Mouse (Mus musculus) ES-E14 (cell line): ENCODE results near the gene Cbfa2t2. TPM values are rescaled to one million over a fixed set of nuclear protein-coding genes. Genes with fewer than 3 reads are reported as not detected.

Source experiments
- DNase-seq: peaks from one replicate; pipeline ENCODE4 v3.0.0-alpha.2; 2013; ENCODE audit warnings: low read depth, low spot score
- H3K27ac ChIP-seq: 2 replicates; pipeline ENCODE4 v1.5.1; 2012; ENCODE audit warnings: low read depth, mild to moderate bottlenecking, low read length, moderate library complexity, mixed read lengths; ENCODE audit not compliant: poor library complexity, insufficient read depth, severe bottlenecking
- H3K36me3 ChIP-seq: 2 replicates; pipeline ENCODE4 v1.6.1; 2012; ENCODE audit warnings: mild to moderate bottlenecking, low read length, moderate library complexity, mixed read lengths; ENCODE audit not compliant: control insufficient read depth, poor library complexity, insufficient read depth, severe bottlenecking
- H3K4me1 ChIP-seq, 2 experiments: fragments of 150-350 bp in 1 of 2; sonication (generic) in 1 of 2; 2 replicates each; pipeline ENCODE4 v1.6.1; 2012; ENCODE audit warnings: low read length in 2 of 2, mild to moderate bottlenecking in 1 of 2, mixed read lengths in 1 of 2; ENCODE audit not compliant: control insufficient read depth in 2 of 2, insufficient read depth in 2 of 2, poor library complexity in 1 of 2
- H3K4me3 ChIP-seq, 2 experiments: fragments of 150-350 bp in 1 of 2; sonication (generic) in 1 of 2; 2 replicates each; pipeline ENCODE4 v1.5.1; 2012; ENCODE audit warnings: low read length in 2 of 2, low read depth in 1 of 2, mild to moderate bottlenecking in 1 of 2, mixed read lengths in 1 of 2; ENCODE audit not compliant: insufficient read depth in 1 of 2, poor library complexity in 1 of 2, severe bottlenecking in 1 of 2
- H3K9ac ChIP-seq: 2 replicates; pipeline ENCODE4 v1.6.1; 2012; ENCODE audit warnings: low read depth, mild to moderate bottlenecking, low read length, mixed read lengths; ENCODE audit not compliant: poor library complexity, insufficient read depth, severe bottlenecking
- H3K9me3 ChIP-seq: fragments of 150-350 bp; sonication (generic); 2 replicates; pipeline ENCODE4 v1.6.1; 2012; ENCODE audit warnings: low read depth, mild to moderate bottlenecking, low read length; ENCODE audit not compliant: control insufficient read depth, insufficient read depth
- CHD2 ChIP-seq: IDR thresholded peaks from 2 replicates; pipeline ENCODE4 v1.6.1; 2014; ENCODE audit warnings: mild to moderate bottlenecking, low read depth, low read length, inconsistent platforms
- HCFC1 ChIP-seq: IDR thresholded peaks from 2 replicates; pipeline ENCODE4 v1.6.1; 2012; ENCODE audit warnings: low read length, inconsistent platforms, borderline replicate concordance; ENCODE audit not compliant: insufficient read depth
- MAFK ChIP-seq: IDR thresholded peaks from 2 replicates; pipeline ENCODE4 v1.6.1; 2014; ENCODE audit warnings: mild to moderate bottlenecking, low read depth, low read length, inconsistent platforms; ENCODE audit not compliant: insufficient read depth
- ZC3H11A ChIP-seq: IDR thresholded peaks from 2 replicates; pipeline ENCODE4 v1.6.1; 2012; ENCODE audit warnings: low read depth, mild to moderate bottlenecking, inconsistent platforms, low read length, borderline replicate concordance
- ZNF384 ChIP-seq: IDR thresholded peaks from 2 replicates; pipeline ENCODE4 v1.6.1; 2012; ENCODE audit warnings: low read depth, low read length, inconsistent platforms
- in situ Hi-C, 2 experiments: fragments of 600-800 bp; cut with MboI; formaldehyde crosslinking; loops; one replicate each; pipeline ENCODE4 v1.15.1; 2025; ENCODE audit warnings: low sequenced_read_pairs in 2 of 2, inconsistent platforms in 1 of 2; ENCODE audit not compliant: unreplicated experiment in 2 of 2
- total RNA-seq: library from RNA; depleted of rRNA; stranded (reverse); fragments of 300-350 nt; gene quantifications from 2 replicates; pipeline ENCODE4 v1.2.3, GENCODE M21; 2012

Gene Cbfa2t2
- total RNA-seq, 1 experiment = 37.6 TPM

DNA sequence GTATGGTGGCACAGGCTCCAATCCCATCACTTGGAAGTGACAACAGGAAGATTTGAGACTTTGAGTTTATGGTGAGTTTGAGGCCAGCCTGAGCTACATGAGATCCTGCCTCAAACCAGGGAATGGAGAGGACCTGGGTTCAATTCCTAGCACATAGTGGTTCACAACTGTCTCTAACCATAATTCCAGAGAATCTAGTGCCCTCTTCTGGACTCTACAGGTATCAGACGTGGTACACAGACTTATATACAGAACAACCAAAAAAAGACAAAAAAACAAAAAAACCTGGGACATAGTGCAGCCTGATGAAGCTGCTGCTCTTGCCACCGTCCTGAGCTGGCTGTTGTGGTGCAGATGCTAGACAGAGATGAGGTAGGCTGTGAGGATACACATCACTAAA is 105.3 kb downstream of the Cbfa2t2 start:
- in situ Hi-C loops = no loop called here
- no peak for DNase-seq
- no peak overlapping the region for H3K4me3 ChIP-seq
- no peak for TF ChIP-seq HCFC1
- peak; percentile 2; the same call in 1 of the 2 replicates for TF ChIP-seq ZC3H11A
- 0 out of 2 replicates have a peak, but pooled peaks have one; percentile 36 for TF ChIP-seq ZNF384
- H3K36me3 ChIP-seq = peaks cover 21% of the 10 kb centered on the region
- no peak overlapping the region for H3K27ac ChIP-seq
- H3K9me3 ChIP-seq = no peaks in the 10 kb centered on the region
- H3K9ac ChIP-seq = no peak overlapping the region
- H3K4me1 ChIP-seq = peaks cover 0 to 2% of the 10 kb centered on the region in 2 experiments; a peak in 1 of 4 replicates

DNA sequence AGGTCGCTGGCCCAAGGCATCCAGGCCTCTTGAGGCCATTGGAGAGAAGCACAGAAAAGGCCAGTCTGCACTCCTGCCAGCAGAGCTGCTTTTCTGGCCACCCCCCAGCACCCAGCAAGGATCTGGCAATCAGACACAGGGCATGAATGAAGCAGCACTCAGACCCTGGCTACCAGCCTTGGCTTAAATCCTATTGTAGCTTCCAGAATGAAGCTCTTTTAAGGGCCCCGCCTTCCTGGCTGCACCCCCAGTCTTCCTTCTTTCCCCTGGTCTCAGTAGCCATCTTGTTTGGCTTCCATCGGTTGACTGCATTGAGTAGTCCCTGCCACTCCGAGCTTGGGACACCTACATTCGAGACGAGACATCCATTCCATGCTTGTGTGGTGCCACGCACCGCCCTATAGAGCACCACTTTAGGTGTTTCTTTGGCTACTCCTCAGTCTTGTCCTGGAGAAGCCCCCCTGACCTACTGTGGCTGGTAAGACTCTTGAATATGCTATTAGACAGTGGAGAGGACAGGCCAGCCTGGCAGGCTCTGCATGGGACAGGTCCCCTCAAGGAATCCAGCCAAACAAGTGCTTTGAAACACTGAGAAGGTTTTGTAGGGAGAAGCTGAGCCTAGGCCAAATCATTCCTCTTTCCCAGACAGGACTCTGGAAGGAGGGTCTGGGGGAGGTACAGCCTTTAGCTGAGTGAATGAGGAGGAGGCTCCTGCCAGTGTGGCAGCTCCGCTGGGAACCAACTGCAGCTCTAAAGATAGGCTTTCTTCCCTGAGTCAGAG is 107.5 kb downstream of the Cbfa2t2 start:
- no peak for TF ChIP-seq HCFC1
- TF ChIP-seq ZNF384 = no peak
- TF ChIP-seq ZC3H11A = no peak
- TF ChIP-seq MAFK = no peak
- no peak for TF ChIP-seq CHD2

GRCm38 (mm10) chr2:154546711-154547110 is 110.4 kb downstream of the Cbfa2t2 start, which contains the start of gene 1700003F12Rik:
Gene 1700003F12Rik (plus strand): TSS chr2:154547085.
- H3K9ac ChIP-seq = no peak within 1 kb of the TSS
- H3K27ac ChIP-seq = no peak within 1 kb of the TSS
- H3K9me3 ChIP-seq = no peaks in the 10 kb centered on the region
- H3K36me3 ChIP-seq = peaks cover 2% of the 10 kb centered on the region; the same call in 1 of the 2 replicates
- in situ Hi-C loops = no loop called here
- H3K4me3 ChIP-seq = no peak within 1 kb of the TSS
- DNase-seq = no peak
- TF ChIP-seq MAFK (no peak), ZC3H11A (no peak), HCFC1 (no peak), ZNF384 (no peak), CHD2 (no peak)
- peaks cover 0 to 5% of the 10 kb centered on the region in 2 experiments; a peak in 1 of 4 replicates for H3K4me1 ChIP-seq

More for the DNA sequence above, 107.5 kb downstream of the Cbfa2t2 start:
- Histone ChIP-seq H3K27ac (no peak overlapping the region), H3K4me1 (peaks cover 0 to 3% of the 10 kb centered on the region in 2 experiments; a peak in 1 of 4 replicates), H3K9ac (no peak overlapping the region), H3K9me3 (no peaks in the 10 kb centered on the region), H3K36me3 (peaks cover 11% of the 10 kb centered on the region), H3K4me3 (no peak overlapping the region)
- in situ Hi-C loops = no loop called here
- no peak for DNase-seq

- no peak for TF ChIP-seq ZNF384
- no peak for TF ChIP-seq MAFK
- TF ChIP-seq ZC3H11A = no peak
- TF ChIP-seq CHD2 = no peak
- no peak for TF ChIP-seq HCFC1
- Histone ChIP-seq H3K4me3 (no peak overlapping the region), H3K9me3 (no peaks in the 10 kb centered on the region), H3K4me1 (peaks cover 3 to 10% of the 10 kb centered on the region in 2 experiments; a peak in 2 of 4 replicates), H3K36me3 (peaks cover 2% of the 10 kb centered on the region; the same call in 1 of the 2 replicates), H3K27ac (no peak overlapping the region), H3K9ac (no peak overlapping the region)
- in situ Hi-C loops = no loop called here
- no peak for DNase-seq
These were observed 112.4 kb downstream of the Cbfa2t2 start for GRCm38 (mm10) chr2:154548688-154549087.
